Mouse (Mus musculus) midbrain, embryonic 12.5 days (tissue): ENCODE measurements at regions not wholly inside any gene's neighbourhood (a gene's known extent, or its start where the extent isn't known, plus 50 kb on each side); places are given as distances from the start of the nearest gene placed in this dataset.

Experiments used
- ATAC-seq: fragments of 200-750 bp; cut with Nextera tagmentation; 2 replicates; pipeline ENCODE4 v1.8.0; 2017; ENCODE audit warnings: low read depth, moderate TSS enrichment, moderate library complexity; ENCODE audit not compliant: low FRiP score
- H3K27ac ChIP-seq: fragments of 300-500 bp; sonication (generic); replicated peaks from 2 replicates; pipeline ENCODE4 v1.5.1; 2016; ENCODE audit warnings: mild to moderate bottlenecking
- H3K27me3 ChIP-seq: fragments of 300-500 bp; sonication (generic); 2 replicates; pipeline ENCODE4 v1.6.1; 2016; ENCODE audit warnings: mild to moderate bottlenecking
- H3K36me3 ChIP-seq: fragments of 300-500 bp; sonication (generic); 2 replicates; pipeline ENCODE4 v1.6.1; 2016
- H3K4me1 ChIP-seq: fragments of 300-500 bp; sonication (generic); 2 replicates; pipeline ENCODE4 v1.6.1; 2016
- H3K4me2 ChIP-seq: fragments of 300-500 bp; sonication (generic); replicated peaks from 2 replicates; pipeline ENCODE4 v1.6.1; 2016; ENCODE audit warnings: mild to moderate bottlenecking, moderate library complexity
- H3K4me3 ChIP-seq: fragments of 300-500 bp; sonication (generic); 2 replicates; pipeline ENCODE4 v1.5.1; 2016; ENCODE audit warnings: mild to moderate bottlenecking
- H3K9ac ChIP-seq: fragments of 300-500 bp; sonication (generic); replicated peaks from 2 replicates; pipeline ENCODE4 v1.6.1; 2016; ENCODE audit warnings: mild to moderate bottlenecking, moderate library complexity
- H3K9me3 ChIP-seq: fragments of 300-500 bp; sonication (generic); 2 replicates; pipeline ENCODE4 v1.6.1; 2016; ENCODE audit warnings: mild to moderate bottlenecking
- WGBS: fragments of 180-500 bp; shearing (Covaris S2); methylation state at CpG from one replicate; pipeline ENCODE4 v1.1.7; 2016; 5-methylcytosine and 5-hydroxymethylcytosine counted together

DNA sequence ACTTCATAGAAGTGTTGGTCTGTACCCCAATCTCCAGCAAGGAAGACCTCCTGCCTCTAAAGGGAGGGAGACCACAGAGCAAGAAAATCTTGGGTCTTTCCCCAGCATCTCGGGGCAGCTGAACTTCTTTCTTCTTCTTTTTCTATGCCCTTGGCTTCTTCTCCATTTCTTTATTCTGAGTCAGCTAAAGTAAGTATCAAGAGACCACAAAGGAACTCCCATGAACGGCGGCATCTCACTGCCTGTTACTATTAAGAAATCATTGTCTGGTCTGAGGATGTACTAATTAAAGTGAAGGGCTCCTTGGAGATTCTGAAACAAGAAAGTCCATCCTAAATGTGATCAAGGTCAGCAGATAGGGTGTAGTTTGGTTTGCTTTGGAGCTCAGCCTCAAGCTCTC lies 64.1 kb upstream of the Tbl1x start:
- no peaks in the 10 kb centered on the region for H3K9me3 ChIP-seq
- H3K4me2 ChIP-seq: no peak overlapping the region
- H3K36me3 ChIP-seq: no peaks in the 10 kb centered on the region
- H3K27ac ChIP-seq: no peak overlapping the region
- 79% methylated on average over 3 of the region's 3 CpGs for WGBS
- H3K4me1 ChIP-seq: peaks cover 7% of the 10 kb centered on the region; the same call in 1 of the 2 replicates
- no peak overlapping the region for H3K9ac ChIP-seq
- no peaks in the 10 kb centered on the region for H3K27me3 ChIP-seq
- no peak for ATAC-seq
- H3K4me3 ChIP-seq: no peak overlapping the region

DNA sequence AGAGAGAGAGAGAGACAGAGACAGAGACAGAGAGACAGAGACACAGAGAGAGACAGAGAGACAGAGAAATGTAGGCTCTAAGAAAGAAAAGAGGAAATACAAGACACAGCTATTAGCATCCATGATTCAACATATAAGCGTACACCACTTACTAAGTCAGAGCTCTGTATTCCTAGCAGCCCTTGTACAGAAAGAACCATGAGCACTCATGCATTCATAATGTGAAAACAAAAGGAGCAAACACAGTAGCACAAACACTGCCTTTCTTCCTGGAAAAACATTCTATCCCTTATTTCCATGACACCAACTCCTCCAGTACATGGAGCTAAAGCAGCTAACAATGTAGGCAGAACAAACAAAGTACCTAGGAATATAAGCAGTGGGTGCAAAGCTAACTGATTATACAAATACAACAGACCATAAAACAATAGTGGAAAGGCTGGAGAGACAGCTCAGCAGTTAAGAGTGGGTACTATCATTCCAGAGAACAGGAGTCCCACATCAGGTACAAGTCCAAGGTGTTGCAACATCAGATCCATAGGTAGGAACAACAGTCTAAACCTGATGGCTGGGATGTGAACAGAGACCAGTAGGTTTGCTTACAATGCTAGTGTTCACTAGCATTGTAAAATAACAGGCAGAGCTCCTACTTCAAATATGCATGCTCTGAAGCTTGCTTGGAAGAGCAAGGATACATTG lies 58.7 kb upstream of the Tbl1x start:
- Histone ChIP-seq H3K9me3 (no peaks in the 10 kb centered on the region), H3K36me3 (no peaks in the 10 kb centered on the region), H3K4me2 (no peak overlapping the region), H3K4me1 (no peaks in the 10 kb centered on the region), H3K9ac (no peak overlapping the region), H3K27me3 (no peaks in the 10 kb centered on the region), H3K4me3 (no peak overlapping the region), H3K27ac (no peak overlapping the region)
- WGBS: 55% methylated on average over 1 of the region's 1 CpGs
- ATAC-seq: no peak
